ENCODE assay signal across 21 mouse cellular contexts in genomic region chr14:98086794-98087193, GRCm38 (mm10).
A peak's percentile ranks its signal among the peaks of the same experiment; 100 is the strongest.
DNase-seq lines count a peak whose midpoint lies in the region; ATAC-seq and TF ChIP-seq lines count a peak whose summit lies in the region.
"Had no signal": no experiment of that assay in that cellular context is flagged by ENCODE, and none has a peak within 500 bp of the region (broad histone marks: within the 10 kb centered on the region; RNA-seq: fewer than 3 reads in every experiment).

No protein-coding gene starts in this region.

- ATAC-seq in granulocyte monocyte progenitor cell, adult 5-6 weeks (replicated peaks; ENCODE audit: poor library complexity, severe bottlenecking), result peak; percentile 62
- ATAC-seq in megakaryocyte, adult 5-6 weeks (ENCODE audit: poor library complexity, severe bottlenecking), result peak; percentile 53
- ATAC-seq in megakaryocyte progenitor cell, adult 5-6 weeks (replicated peaks; ENCODE audit: poor library complexity), result peak; percentile 43
- ATAC-seq: activated CD4-positive, CD25-positive, alpha-beta regulatory T cell, adult 4 months; CD4-positive, CD25-positive, alpha-beta regulatory T cell, adult 4 months; Patski had no signal

- peak; percentile 17 for DNase-seq in 416B (ENCODE audit: low read depth)
- DNase-seq in left cerebral cortex, postnatal 14 days (ENCODE audit: low spot score in 2 of 2), result no peak
- no peak for DNase-seq in adrenal gland, postnatal 14 days
- DNase-seq in left cerebral cortex, adult 2 months (ENCODE audit: extremely low spot score in 1 of 2, low spot score in 2 of 2), result no peak
- no peak for DNase-seq in frontal cortex, adult 2 months (ENCODE audit: extremely low spot score in 1 of 2, low spot score in 1 of 2)
- DNase-seq: adrenal gland, adult 2 months; adrenal gland, adult 8-10 months; adrenal gland, postnatal 10 days; adrenal gland, postnatal 25 days; adrenal gland, postnatal 36 days; B cell, adult 2 months; cerebellum, adult 11 months; cerebellum, adult 11-12 months; cerebellum, adult 18-20 months; cerebellum, adult 2 months had no signal

- no peak overlapping the region for H3K4me3 ChIP-seq in left cerebral cortex, adult 2 months

- no peak overlapping the region for H3K27ac ChIP-seq in left cerebral cortex, adult 2 months

- no peak for TF ChIP-seq CTCF in left cerebral cortex, adult 2 months (IDR thresholded peaks at IDR 0.05)

- intact Hi-C loops in left cerebral cortex, postnatal 14 days (cut with DNase I), result no loop called here
- intact Hi-C loops in left cerebral cortex, adult 2 months (cut with DNase I), result no loop called here
